Mouse (Mus musculus) forelimb bud, embryonic 11.5 days (tissue): ENCODE measurements around the gene Srsf1.
"Not testable (repeated sequence)": the region's sequence is repeated elsewhere in the genome, so short reads cannot be mapped to it uniquely, and the experiment has no call there.

Source experiments
- DNase-seq: peaks from one replicate; pipeline ENCODE4 v3.0.0-alpha.2; 2012; ENCODE audit warnings: low read depth, low spot score

Srsf1 gene

GRCm38 (mm10) chr11:88039066-88039465 is 8.1 kb upstream of the Srsf1 start:
- DNase-seq: no peak

GRCm38 (mm10) chr11:88044314-88044713 is 2.9 kb upstream of the Srsf1 start:
- no peak for DNase-seq

GRCm38 (mm10) chr11:88045159-88045558 is 2.0 kb upstream of the Srsf1 start:
- not testable (repeated sequence) for DNase-seq

- no peak for DNase-seq
These were observed 1.3 kb upstream of the Srsf1 start for GRCm38 (mm10) chr11:88045878-88046277.

- DNase-seq: no peak
These were observed 743 bp upstream of the Srsf1 start for GRCm38 (mm10) chr11:88046323-88046937.

GRCm38 (mm10) chr11:88047871-88048531 is 828 bp downstream of the Srsf1 start:
- no peak for DNase-seq

- no peak for DNase-seq
These were observed 1.9 kb downstream of the Srsf1 start for GRCm38 (mm10) chr11:88048961-88049670.

- no peak for DNase-seq
These were observed 2.6 kb downstream of the Srsf1 start for GRCm38 (mm10) chr11:88049732-88050131.

- no peak for DNase-seq
These were observed 5.5 kb downstream of the Srsf1 start for GRCm38 (mm10) chr11:88052638-88053037.

- no peak for DNase-seq
These were observed 6.6 kb downstream of the Srsf1 start for GRCm38 (mm10) chr11:88053821-88054220.

- DNase-seq: peak; percentile 59
These were observed 7.4 kb downstream of the Srsf1 start for GRCm38 (mm10) chr11:88054589-88054988.

GRCm38 (mm10) chr11:88055777-88056176 is 8.6 kb downstream of the Srsf1 start:
- DNase-seq: no peak

- no peak for DNase-seq
These were observed 10.6 kb downstream of the Srsf1 start for GRCm38 (mm10) chr11:88057788-88058187.

GRCm38 (mm10) chr11:88059141-88059540 is 12.0 kb downstream of the Srsf1 start:
- DNase-seq: peak; percentile 67

- no peak for DNase-seq
These were observed 14.9 kb downstream of the Srsf1 start for GRCm38 (mm10) chr11:88061892-88062625.

- no peak for DNase-seq
These were observed 18.6 kb downstream of the Srsf1 start for GRCm38 (mm10) chr11:88065732-88066131.

GRCm38 (mm10) chr11:88067191-88067585 is 20.0 kb downstream of the Srsf1 start:
- no peak for DNase-seq

GRCm38 (mm10) chr11:88067586-88068410 is 20.6 kb downstream of the Srsf1 start, which contains the start of gene Vezf1:
TSS of gene Vezf1 (plus strand) at chr11:88068279.
- peak; percentile 73 for DNase-seq

- DNase-seq: no peak
These were observed 21.5 kb downstream of the Srsf1 start for GRCm38 (mm10) chr11:88068411-88069245.

- no peak for DNase-seq
These were observed 22.0 kb downstream of the Srsf1 start for GRCm38 (mm10) chr11:88069246-88069570.
